In the genomic region with DNA sequence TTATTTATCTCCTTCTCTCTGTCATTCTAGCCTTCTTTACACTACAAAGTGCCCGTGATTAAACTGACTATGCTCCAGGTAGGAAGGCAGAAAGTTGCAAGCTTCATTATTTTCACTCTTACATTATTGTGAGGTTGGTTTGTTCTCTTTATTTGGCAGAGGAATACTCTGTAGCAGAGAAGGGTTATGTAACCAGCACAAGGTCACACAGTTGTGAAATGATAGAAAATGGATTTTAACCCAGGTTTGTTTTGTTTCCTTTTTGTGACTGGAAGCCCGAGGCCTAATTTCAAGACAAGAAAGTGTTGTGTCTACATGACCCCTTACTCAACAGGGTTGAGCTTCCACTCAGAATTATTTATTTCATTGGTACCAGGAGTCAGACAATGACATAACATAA, we compare ENCODE assay signal across 19 mouse cellular contexts.
"Had no signal": no experiment of that assay in that cellular context is flagged by ENCODE, and none has a peak within 500 bp of the region (broad histone marks: within the 10 kb centered on the region; RNA-seq: fewer than 3 reads in every experiment).

No protein-coding gene starts in this region.

- DNase-seq: lung, adult 18-20 months; lung, embryonic 14.5 days; lung, postnatal 10 days; lung, postnatal 4 days; midbrain, embryonic 14.5 days; retina, postnatal 1 day; right cerebral cortex, adult 18-20 months; right cerebral cortex, postnatal 25 days; right cerebral cortex, postnatal 4 days; spleen, adult 18-20 months; thymus, adult 18-20 months; thymus, postnatal 14 days; thymus, postnatal 36 days had no signal

- H3K27ac ChIP-seq: midbrain, embryonic 10.5 days; midbrain, embryonic 12.5 days; neural tube, embryonic 13.5 days; neural tube, embryonic 15.5 days had no signal

- H3K9me3 ChIP-seq: midbrain, embryonic 10.5 days; midbrain, embryonic 12.5 days; neural tube, embryonic 13.5 days; neural tube, embryonic 15.5 days had no signal

- H3K4me2 ChIP-seq: lung, embryonic 14.5 days; midbrain, embryonic 12.5 days; neural tube, embryonic 13.5 days; neural tube, embryonic 15.5 days had no signal

- ATAC-seq: midbrain, embryonic 16.5 days had no signal

- H3K4me3 ChIP-seq: midbrain, embryonic 10.5 days; midbrain, embryonic 12.5 days; myocyte; neural tube, embryonic 13.5 days; neural tube, embryonic 15.5 days had no signal

- H3K9ac ChIP-seq: lung, embryonic 14.5 days; midbrain, embryonic 12.5 days; neural tube, embryonic 13.5 days; neural tube, embryonic 15.5 days had no signal

- H3K36me3 ChIP-seq: midbrain, embryonic 10.5 days; midbrain, embryonic 12.5 days; neural tube, embryonic 13.5 days; neural tube, embryonic 15.5 days had no signal
